Mouse (Mus musculus): Measurements from ENCODE around the gene Catsper4. TPM values are rescaled to one million over a fixed set of nuclear protein-coding genes. Genes with fewer than 3 reads are reported as not detected.
A peak's percentile ranks its signal among the peaks of the same experiment; 100 is the strongest.

The Catsper4 gene
- polyA plus RNA-seq, 1 experiment = 1.0 TPM

DNA sequence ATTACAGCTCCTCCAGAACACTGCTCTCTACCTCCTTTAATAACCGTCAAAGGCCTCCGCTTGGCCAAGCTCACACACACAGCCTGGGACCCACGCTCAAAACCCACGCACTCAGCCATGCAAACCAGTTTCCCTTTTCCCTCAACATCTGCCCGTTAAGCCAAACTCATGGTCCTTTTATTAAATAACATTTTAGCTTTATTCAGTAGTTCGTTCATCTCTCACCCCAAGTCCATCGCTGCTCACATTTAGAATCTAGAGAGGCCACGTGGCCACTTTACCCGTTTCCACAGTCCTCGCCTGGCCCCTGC, 23.7 kb upstream of the Catsper4 start:
- no peak for DNase-seq (ENCODE audit: low spot score)

DNA sequence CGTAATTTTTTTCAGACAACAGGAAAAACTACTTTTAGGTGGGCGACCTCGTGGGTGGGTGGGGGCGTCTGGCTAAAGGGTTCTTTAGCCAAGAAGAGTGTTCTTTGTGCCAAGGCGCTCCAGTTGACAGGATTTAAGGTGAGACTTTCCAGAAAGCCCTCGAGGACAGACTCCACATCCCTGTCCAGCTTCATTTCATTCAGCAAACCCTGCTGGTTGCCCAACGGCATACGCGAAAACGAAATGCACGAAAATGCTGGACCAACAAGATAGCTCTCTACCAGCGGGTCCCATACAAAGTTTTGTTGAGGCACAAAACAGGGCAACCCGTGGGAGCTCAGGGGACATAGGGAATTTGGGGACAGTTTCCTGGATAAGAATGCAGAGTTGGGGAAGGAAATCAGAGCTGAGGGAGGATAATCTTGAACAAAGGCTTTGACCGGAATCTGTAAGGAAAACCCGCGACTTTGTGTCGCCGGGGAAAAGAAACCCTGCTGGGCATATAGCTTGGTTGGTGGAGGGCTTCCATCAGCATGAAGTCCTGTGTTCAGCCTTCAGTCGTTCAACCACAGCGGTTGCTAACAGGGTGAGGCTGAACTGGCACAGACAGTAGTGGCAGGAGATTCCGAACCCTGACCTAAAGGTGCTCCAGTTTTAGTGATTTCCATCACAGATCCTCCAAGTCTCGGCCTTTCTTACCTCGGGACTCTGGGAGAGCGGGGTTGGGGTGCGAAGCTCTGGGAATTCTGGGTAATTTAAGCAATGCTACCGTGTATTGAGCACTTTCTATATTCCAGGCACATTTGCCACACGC, 23.1 kb upstream of the Catsper4 start:
- no peak for DNase-seq (ENCODE audit: low spot score)

DNA sequence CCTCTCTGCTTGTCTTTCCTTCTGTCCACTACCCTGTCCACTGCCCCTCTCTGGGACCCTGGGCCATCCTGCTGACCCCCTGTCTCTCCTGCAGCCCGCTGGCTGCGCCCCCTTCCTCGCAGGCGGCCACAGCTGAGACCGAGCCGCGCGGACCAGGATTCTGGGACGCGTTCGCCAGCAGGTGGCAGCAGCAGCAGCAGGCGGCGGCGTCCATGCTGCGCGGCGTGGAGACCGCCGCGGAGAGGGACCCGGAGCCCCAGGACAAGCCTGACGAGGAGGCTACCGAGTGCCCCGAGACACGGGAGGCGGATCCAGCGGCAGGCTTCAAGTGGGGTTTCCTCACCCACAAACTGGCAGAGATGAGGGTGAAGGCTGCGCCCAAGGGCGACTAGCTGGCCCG, 22.5 kb upstream of the Catsper4 start:
- peak; percentile 60 for DNase-seq (ENCODE audit: low spot score)

DNA sequence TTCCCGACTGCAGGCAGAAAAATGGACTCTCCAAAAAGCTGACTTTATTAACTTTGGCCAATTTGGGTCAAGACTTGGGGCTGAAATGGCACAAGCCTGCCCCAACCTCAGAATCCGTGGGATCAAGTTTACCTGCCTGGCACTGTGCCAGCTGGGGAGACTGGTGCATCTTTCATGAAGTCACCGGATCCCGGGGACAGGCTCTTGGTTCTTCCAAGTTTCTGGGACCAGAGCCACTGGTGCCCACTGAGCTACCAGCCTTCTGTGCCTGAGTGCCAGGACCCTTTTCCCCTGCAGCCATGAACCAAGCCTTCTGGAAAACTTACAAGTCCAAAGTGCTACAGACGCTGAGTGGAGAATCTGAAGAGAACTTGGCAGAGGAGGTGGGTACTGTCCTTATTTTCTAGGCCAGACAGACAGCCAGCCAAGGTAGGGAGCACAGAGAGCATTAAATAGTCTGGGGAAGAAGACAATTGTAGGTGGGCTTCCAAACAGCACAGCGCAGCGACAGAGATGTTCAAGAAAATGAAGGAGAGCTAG, 19.6 kb upstream of the Catsper4 start, which contains the start of gene Gm30191:
Gm30191 (plus strand) TSS at position 217 of the 540 bp plus-strand sequence.
- no peak for DNase-seq (ENCODE audit: low spot score)

DNA sequence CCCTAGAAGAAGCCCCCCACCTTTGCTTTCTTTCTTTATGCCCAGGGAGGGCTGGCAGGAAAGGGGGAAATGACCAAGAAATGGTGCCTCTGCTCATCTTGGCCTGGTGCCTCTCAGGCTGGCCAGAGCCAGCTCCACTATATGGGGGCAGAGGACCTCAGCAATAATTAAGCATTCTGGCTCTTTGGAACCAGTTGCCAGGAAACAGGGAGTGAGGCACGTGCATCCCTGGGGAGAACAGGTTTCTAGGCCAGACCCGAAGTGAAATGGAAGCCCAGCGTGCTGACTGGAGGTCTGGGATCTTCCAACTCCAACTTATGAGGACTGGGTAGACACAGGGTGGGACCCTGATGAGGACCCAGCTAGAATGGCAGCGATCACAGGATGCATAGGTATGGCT, 19.1 kb upstream of the Catsper4 start:
- no peak for DNase-seq (ENCODE audit: low spot score)

DNA sequence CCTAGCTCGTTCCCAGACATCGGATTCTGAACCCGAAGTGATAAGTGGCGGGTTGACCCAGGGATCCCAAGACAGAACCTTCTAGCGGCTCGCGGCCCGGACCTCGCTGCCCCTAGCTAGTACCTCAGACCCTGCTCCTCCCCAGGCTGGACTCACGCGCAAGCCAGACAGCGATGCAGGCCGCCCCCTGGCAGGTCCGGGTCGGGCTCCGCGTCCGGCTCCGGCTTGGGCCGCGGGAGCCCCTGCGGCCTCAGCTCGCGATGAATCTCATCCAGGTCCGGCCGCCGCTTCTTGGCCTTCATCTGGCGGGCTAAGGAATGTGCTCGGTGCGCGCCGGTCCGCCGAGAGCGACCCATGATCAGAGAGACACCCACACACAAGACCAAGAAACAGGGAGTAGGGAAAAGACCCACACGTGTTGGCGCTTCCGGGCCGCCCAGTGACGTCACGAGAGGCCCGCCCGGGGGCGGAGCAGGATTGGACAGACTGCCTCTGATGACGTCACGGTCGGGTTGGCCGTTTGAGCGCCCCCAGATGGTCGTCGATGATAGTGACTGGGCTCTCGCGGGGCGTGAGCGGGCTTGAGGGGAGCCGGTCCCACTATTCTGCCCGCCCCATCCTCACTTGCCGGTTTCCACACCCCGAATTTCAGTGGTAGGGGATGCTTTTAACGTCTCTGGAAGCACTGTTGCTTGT, 18.1 kb upstream of the Catsper4 start, which contains the start of gene Zfp593:
Zfp593 (minus strand) TSS at position 445 of the 696 bp plus-strand sequence.
- peak; percentile 87 for DNase-seq (ENCODE audit: low spot score)

DNA sequence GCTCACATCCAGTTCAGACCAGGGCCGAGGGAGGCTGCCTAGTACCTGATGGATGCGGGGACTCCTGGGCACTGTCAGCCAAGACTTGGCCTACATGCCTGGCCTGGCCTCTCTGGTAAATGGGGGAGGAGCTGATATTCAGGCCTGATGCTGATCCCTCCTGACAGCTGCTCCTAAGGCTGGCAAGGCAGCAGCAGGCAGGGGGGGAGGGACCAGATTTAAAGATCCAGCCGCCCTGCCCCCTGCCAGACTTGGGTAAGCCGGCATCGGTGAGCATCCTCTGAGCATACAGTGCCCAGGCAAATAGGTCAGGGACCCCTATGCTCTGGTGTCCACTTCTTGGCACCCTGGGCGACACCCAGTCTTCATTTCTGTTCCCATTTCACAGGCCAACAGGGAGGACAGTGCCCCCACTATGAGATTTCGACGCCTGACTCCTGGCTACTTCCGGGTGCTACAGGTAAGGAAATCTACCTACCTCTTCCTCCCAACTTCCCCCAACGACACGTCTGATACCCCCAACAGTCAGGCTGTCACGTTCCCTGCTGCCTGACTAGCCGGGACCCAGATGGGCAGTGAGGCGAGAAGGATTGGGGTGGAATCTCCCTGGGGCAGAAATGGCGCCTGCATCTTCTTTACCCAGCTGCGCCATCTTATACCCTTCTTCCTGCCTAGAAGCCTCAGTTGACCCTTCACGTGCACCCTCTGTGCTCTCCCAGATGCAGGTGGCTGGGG, 16.5 kb upstream of the Catsper4 start, which contains the start of gene E130218I03Rik:
E130218I03Rik (plus strand) TSS at position 147 of the 735 bp plus-strand sequence.
- DNase-seq (ENCODE audit: low spot score) = no peak

DNA sequence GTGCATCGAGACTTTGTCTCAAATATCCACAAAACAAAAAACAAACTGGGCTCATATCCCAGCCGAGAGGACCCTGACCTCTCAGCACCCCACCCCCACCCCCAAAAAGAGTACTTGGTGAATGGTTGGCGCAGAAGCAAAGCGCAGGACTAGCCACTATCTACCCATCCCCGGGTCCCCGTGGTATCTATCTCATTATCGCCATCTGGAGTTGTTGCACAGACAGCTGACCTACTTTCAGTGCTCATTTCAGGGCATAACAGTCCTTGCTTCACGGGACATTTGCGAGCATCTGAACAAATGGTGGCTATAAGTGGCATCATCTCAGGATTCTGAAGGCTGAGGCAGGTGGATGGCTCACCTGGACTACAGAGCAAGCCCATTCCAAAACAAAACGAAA, 11.5 kb upstream of the Catsper4 start:
- no peak for DNase-seq (ENCODE audit: low spot score)

DNA sequence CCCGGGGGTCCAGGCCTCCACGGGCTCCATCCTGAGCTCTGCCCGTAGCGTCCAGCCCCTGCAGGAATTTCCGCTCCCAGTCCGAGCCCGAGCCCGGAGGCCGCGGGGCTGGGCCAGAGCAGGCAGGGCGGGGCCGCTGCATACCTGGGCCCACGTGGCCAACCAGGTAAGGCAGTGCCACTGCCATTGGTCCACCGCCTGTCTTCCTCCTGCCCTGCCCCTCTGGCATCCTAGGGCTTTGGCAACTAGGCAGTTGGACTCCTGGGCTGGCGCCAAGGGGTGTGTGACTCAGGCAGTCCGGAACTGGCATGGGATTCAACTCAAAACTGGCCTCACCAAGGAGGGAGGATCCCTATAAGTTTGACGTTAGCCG, 11.1 kb upstream of the Catsper4 start, which contains the start of gene Cnksr1:
Cnksr1 (minus strand) TSS at position 121 of the 373 bp plus-strand sequence.
- peak; percentile 77 for DNase-seq (ENCODE audit: low spot score)

DNA sequence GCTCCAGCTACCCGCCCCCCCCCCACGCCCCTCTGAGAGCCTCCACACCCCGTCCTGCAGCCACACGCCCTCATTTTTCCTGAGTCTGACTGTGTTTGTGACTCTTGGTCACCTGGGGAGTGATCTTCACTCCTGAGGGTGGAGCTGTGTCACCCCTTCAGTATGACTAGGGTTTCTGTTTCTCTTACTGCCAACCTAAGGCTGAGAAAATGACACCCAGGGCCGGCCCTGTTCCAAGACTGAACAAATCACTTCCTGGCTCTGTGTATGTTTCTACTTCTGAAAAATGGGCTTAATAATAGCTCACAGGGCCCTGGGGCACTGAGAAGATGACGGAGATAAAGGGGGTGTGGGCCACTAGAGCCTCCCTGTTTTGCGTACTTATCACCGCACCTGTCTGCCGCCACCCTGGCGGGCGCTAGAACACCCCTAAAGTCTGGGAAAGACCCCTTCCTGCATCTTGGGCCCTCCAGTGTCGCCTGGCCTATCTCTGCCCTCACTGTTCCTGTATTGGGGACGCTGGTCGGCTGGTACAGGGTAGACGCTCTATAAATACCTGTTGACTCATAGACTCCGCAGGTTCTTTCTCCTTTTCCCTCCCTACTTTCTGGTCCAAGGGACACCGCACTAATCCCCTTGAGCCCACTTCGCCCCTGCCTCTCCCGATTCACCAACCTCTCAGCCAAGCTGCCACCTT, 10.5 kb upstream of the Catsper4 start:
- DNase-seq (ENCODE audit: low spot score) = no peak

DNA sequence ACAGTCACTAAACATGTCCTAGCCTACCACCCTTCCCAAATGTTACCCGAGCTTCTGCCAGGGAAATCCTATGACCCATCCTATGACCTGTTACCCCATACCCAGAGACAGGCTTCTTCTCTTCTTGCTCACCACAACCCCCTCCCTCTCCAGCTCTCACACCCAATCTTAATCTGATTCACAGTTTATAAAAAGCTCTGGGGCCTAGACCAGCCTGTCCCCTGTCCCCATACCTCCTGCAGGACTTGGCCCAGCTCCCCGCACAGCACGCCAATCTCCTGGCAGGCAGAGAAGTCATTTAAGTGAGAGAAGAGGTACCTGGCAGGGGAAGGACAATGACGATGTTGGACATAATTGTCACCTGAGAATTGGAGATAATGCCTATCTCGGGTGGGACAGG, 7.7 kb upstream of the Catsper4 start:
- no peak for DNase-seq (ENCODE audit: low spot score)

DNA sequence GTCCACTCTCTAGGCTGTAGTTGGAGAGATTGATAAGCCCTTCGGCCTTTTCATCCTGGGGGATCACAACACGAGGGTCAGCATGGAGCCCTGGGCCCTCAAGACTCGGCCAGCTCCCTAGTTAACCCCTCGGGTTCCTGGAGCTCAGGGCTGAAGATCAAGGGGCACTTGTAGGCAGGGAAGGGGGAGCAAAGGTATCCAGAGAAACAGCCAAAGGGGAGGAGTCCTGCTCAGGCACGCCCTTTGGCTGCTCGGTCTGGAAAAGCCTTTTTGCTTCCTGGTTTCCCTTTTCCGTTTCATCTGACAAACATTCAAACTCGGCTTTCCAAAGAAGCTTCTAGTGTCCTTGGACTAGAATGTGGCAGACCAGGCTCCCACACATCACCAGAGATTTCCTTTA, 3.2 kb upstream of the Catsper4 start:
- no peak for DNase-seq (ENCODE audit: low spot score)

DNA sequence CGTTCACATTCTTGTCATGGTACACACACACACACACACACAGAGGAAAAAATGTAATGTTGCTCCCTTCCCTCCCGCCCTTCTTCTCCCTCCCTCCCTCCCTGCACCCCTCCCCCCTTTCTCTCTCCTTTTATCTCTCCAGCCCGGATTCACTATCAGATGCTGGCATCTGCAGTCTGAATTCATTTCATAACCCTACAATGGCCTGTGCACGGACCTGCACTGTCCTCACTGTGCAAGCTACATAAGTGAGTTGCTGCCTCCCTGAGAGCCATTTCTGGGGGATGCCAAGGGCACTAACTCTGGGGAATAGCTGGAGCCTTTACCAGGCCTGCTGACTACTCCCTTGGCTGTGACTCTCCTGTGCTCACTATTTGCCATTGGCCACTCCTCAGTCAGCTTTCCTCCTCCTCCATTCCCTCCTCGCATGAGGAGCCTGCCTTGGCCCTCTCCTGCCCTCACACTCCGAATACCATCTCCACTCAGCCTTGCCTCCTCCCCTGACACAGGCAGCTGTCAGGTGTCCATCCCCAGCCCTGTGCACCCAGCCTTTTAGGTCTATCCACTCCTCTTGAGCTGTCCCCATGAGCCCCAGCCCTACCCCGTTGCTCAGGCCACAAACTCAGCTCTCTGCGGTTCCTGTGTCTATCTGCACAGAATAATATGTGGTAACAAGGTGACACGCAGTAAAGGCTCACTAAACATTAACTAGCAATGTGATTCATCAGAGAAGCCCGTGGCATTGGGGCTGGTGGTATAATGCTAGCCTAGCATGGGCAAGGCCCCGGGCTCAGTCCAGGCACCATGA, 4.2 kb downstream of the Catsper4 start:
- no peak for DNase-seq (ENCODE audit: low spot score)

DNA sequence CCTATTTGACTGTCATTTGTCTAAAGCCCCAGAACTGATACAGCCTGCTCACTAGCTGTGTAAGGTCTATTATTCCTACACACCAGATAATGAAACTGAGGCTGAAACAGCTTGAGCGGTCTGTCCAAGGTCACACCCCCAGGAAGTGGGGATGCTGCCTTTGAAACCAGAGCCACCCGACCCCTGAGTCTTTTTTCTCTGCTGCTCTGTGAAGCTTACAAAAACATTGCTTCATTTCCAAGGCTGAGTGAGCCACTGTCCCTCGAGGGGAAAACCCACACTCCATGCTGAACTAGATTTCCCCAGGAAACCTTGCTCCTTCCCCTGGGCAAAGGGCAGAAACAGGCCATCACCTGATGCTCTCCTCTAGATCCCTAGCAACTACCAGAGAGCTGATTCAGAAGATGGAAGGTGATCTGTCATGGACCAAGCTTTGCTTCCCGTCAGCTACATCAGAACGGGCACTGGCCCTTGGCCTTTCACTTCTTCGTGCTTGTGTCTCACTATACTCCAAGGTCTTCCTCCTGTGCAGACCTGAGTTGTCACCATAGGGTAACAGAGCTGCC, 20.6 kb downstream of the Catsper4 start:
- DNase-seq (ENCODE audit: low spot score) = no peak

DNA sequence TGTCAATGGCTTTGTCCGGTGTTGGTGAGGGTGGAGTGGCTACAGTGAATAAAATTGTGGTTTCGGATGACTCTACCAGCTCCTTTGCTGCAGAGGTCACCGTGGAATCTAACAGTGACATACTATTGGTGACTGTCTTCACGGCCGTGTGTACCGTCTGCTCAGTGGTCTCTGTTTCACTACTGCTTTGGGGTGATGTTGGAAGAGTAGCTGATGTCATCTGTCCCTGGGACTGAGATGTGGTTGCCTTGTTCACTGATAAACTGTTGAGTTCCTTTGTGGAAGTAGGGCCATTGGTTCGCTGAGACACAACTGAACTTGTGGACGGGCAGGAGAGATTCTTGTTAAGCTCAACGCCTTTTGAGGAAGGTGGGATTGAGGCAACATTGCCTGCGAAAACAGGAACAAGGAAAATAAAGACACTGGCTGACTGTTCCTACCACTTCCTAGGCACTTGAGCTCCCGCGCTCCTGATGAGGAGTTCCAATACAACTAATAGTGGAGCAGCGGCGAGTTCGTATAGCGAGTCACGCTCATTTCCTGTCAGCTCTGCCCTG, 23.8 kb downstream of the Catsper4 start:
- no peak for DNase-seq (ENCODE audit: low spot score)

DNA sequence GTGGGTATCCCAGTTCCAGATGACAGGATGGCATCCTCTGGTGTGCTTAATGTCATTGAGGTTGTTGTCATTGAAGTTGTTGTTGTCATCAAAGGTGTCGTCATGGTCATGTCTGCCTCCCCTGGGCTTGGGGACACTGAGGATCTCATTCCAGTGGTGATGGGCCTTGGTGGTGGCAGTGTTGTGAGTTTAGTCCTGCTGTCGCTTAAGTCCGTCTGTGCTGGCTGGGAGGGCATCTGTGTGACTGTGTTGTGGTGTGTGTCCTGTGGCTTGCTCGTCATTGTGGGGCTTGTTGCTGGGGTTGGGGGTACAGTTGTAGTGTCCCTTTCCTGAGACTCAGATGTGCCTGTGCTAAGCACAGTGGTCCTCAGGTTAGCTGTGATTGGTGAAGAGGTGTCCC, 24.3 kb downstream of the Catsper4 start, which contains the start of gene Gm7534:
Gm7534 (minus strand) TSS at position 101 of the 400 bp plus-strand sequence.
- DNase-seq (ENCODE audit: low spot score) = no peak

DNA sequence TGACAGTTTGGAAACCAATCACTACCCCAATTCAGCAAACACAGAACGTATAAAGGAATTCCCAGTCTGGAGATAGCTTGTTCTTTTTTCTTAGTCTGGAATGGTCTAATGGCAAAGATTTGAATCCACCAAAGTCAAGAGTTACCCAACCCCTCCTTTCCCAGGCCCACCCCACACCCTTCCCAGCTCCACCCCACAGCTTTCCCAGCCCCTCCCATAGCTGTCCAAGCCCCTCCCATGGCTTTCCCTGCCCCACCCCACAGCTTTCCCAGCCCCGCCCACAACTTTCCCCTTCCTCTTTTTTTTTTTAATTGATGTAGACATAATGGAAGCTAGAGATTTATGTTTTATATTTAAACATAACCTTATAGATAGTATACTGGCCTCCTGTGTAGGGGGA, 27.8 kb downstream of the Catsper4 start:
- DNase-seq (ENCODE audit: low spot score) = no peak

DNA sequence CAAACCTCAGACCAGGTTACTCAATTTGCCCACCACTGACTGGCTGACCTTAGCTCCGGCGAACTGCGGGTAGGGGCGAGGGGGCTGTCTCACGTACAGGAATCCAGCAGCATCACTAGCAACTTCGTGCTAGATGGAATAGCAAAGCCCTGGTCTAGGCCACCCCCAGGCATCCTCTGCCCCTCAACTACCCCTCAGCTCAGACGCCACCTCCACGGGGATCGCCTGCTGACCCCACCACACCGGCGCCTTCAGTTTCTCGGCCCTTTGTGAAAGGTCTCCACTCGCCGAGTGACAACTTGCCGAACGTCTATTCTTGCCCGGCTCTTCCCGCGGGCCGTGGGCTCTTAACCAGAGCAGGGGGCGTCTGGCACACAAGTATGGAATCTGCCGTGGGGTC, 40.9 kb downstream of the Catsper4 start:
- DNase-seq (ENCODE audit: low spot score) = no peak

DNA sequence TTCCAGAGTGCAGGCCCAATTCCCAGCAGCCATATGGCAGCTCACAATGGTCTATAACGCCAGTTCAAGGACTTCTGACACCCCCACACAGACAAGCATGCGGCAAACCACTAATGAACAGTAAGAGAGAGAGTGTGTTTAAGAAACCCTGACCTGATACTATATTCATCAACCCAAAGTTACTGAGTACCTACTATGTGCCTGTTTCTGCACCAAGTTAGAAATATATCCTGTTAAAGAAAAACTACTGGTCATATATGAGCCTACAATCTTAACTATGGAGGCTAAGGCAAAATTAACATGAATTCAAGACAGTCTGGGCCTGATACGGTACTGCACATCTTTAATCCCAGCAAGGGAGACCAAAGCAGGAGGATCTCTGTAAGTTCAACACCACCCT, 41.6 kb downstream of the Catsper4 start:
- no peak for DNase-seq (ENCODE audit: low spot score)

DNA sequence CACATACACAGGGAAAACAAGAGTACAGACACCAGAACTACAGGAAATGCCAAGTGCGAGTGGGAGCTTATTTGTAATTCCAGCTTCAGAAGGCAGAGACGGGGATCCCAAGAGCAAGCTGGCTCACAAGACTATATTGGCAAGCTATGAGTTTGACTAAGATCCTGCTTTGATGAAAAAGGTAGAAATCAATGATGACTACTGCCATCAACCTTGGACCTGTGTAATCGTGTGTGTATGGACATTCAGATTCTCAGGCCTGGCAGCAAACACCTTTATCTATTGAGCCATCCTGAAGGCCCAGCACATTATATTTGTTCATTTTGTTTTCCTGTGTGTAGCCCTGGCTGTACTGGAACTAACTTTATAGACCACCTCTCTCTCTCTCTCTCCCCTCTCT, 43.5 kb downstream of the Catsper4 start:
- DNase-seq (ENCODE audit: low spot score) = no peak

Data from urinary bladder, adult 2 months (tissue).